Comparison of ENCODE assay signal across 16 mouse cellular contexts in the genomic region with DNA sequence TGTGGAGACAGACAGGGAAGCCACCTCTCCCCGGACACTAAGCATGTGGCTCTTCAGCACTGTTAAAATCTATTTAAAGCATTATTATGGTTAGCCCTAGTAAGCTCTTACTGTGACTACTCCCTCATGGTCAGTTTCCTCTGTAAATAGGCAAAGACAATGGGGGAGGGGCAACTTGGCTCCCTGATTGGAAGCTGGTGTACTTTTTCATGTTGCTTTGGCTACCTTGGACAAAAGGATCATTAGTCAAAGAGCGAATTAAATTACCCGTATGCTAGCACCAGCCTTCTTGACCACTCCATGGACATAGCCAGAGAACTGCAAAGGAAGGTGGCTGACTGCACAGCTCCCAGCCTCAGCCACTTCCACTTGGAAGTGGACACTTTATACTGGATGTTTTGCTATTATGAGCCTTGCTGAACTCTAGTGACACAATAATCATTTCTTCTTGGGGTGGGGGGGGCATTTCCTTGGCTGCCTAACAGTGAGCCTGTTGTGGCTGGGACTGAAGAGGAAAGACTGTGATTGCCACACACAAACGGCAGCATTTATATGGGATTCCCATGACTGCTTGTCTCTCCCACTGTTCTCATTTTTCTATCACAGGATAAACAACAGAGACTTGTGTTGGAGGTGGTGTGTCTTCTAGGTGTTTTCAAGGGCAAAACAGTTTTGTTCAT.
DNase-seq lines count a peak whose midpoint lies in the region; ATAC-seq and TF ChIP-seq lines count a peak whose summit lies in the region.
"Had no signal": no experiment of that assay in that cellular context is flagged by ENCODE, and none has a peak within 500 bp of the region (broad histone marks: within the 10 kb centered on the region; RNA-seq: fewer than 3 reads in every experiment).

No protein-coding gene starts in this region.

- H3K27me3 ChIP-seq in kidney, embryonic 14.5 days (ENCODE audit: control insufficient read depth, insufficient read depth, low read length) = no peaks in the 10 kb centered on the region
- H3K27me3 ChIP-seq: liver, embryonic 12.5 days had no signal

- H3K36me3 ChIP-seq in kidney, embryonic 14.5 days (ENCODE audit: control insufficient read depth, insufficient read depth, low read length) = no peaks in the 10 kb centered on the region
- H3K36me3 ChIP-seq: heart, embryonic 10.5 days; liver, embryonic 12.5 days had no signal

- 27% methylated on average over 4 of the region's 4 CpGs for WGBS in kidney, embryonic 14.5 days
- 43% methylated on average over 4 of the region's 4 CpGs for whole genome bisulfite sequencing in lung, adult 2 months

- ATAC-seq in kidney, embryonic 14.5 days (ENCODE audit: low FRiP score, low TSS enrichment) = peak; percentile 60; the same call in 1 of the 2 replicates
- no peak for ATAC-seq in erythroblast, adult 5-6 weeks (replicated peaks; ENCODE audit: low FRiP score, poor library complexity, severe bottlenecking)
- ATAC-seq: liver, embryonic 12.5 days had no signal

- no peak for DNase-seq in kidney, postnatal 25 days
- DNase-seq in lung, postnatal 36 days = peak; percentile 7
- DNase-seq in lung, adult 2 months = no peak
- DNase-seq in embryo, embryonic 11 days = peak; percentile 53
- DNase-seq in telencephalon, adult 2 months (ENCODE audit: low read depth, low spot score) = peak; percentile 22
- DNase-seq: adrenal gland, adult 8-10 months; cerebellum, adult 8-10 months; gastrocnemius, postnatal 36 days; heart, postnatal 14 days; left cerebral cortex, postnatal 4 days; thymus, postnatal 36 days had no signal

- TF ChIP-seq CTCF in lung, adult 2 months (IDR thresholded peaks at IDR 0.05; ENCODE audit: insufficient read depth, low read length) = no peak

- H3K4me1 ChIP-seq in kidney, embryonic 14.5 days (ENCODE audit: control insufficient read depth, insufficient read depth, low read length) = peaks cover 12% of the 10 kb centered on the region
- H3K4me1 ChIP-seq in lung, adult 2 months (ENCODE audit: control insufficient read depth, insufficient read depth, low read length) = no peaks in the 10 kb centered on the region
- H3K4me1 ChIP-seq: liver, embryonic 12.5 days had no signal

- no peak overlapping the region for H3K9ac ChIP-seq in kidney, embryonic 14.5 days (ENCODE audit: low read depth, low read length)
- H3K9ac ChIP-seq: liver, embryonic 12.5 days had no signal

- H3K9me3 ChIP-seq in kidney, embryonic 14.5 days (ENCODE audit: control insufficient read depth, low read length) = no peaks in the 10 kb centered on the region
- H3K9me3 ChIP-seq: heart, embryonic 10.5 days; liver, embryonic 12.5 days had no signal

- no peak overlapping the region for H3K4me2 ChIP-seq in kidney, embryonic 14.5 days (replicated peaks; ENCODE audit: low read depth, low read length)
- H3K4me2 ChIP-seq: liver, embryonic 12.5 days had no signal

- H3K4me3 ChIP-seq in kidney, embryonic 14.5 days (ENCODE audit: low read length) = no peak overlapping the region
- no peak overlapping the region for H3K4me3 ChIP-seq in lung, adult 2 months (replicated peaks; ENCODE audit: extremely low read depth, low read depth, low read length)
- H3K4me3 ChIP-seq: heart, embryonic 10.5 days; liver, embryonic 12.5 days had no signal

- no peak for TF ChIP-seq POLR2A in lung, adult 2 months (IDR thresholded peaks at IDR 0.05; ENCODE audit: borderline replicate concordance, extremely low read depth, low read depth, low read length)

- H3K27ac ChIP-seq in kidney, embryonic 14.5 days (ENCODE audit: low read depth, low read length) = no peak overlapping the region
- H3K27ac ChIP-seq: heart, embryonic 10.5 days; liver, embryonic 12.5 days; stomach, postnatal 0 days had no signal

Comparison
In these comparisons a context has a peak if more than half of its experiments do, and no peak if none do; other contexts are left out.
1. DNase-seq: peak in lung, postnatal 36 days (single experiment), embryo, embryonic 11 days (single experiment) and telencephalon, adult 2 months (single experiment); none in kidney, postnatal 25 days (0 of 2) and lung, adult 2 months (single experiment).